Mouse (Mus musculus): ENCODE results near the gene Olfr631. TPM values are rescaled to one million over a fixed set of nuclear protein-coding genes. Genes with fewer than 3 reads are reported as not detected.

Gene Olfr631
- not detected in 2 replicates for polyA plus RNA-seq (2015; fragmentation: Nextera tagmentation; extraction: Ambion mirVana)

DNA sequence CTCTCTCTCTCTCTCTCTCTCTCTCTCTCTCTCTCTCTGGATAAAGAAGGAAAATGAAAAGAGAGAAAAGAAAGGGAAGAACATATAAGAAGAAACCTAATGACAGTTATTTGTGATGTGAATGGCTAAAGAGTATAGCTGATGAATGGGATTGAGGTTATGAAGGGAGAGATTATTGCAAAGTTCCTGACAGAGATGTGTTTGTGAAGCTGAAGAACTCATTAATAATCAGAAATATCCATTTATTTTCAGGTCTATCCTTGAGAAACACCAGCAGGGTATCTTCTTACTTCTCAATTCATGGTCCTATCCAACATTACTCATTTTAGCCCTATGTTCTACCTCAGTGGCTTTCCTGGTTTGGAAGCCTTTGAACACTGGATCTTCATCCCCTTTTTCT is at the start of gene Olfr631:
Gene Olfr631, plus strand, starts transcription at position 301 of the 400 bp plus-strand sequence.

DNA sequence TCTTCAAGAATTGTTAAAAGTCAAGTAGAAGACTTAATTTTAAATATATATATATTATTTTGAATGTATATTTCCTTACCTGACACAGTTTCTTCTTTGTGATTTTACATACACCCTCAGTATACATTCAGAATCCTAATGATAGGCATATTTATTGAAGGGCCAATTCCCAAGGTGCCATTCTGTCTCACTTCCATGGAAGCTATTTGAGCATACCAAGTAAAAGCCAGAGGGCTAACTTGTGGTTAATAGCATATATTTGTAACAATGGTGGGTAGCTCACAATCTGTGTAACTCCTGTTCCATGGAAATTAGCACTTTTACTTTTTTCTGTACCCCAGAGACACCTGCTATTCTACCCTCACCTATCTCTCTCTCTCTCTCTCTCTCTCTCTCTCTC is 42.5 kb upstream of the Olfr631 start, which contains the start of gene Olfr66:
Gene Olfr66, minus strand, starts transcription at position 101 of the 400 bp plus-strand sequence.

DNA sequence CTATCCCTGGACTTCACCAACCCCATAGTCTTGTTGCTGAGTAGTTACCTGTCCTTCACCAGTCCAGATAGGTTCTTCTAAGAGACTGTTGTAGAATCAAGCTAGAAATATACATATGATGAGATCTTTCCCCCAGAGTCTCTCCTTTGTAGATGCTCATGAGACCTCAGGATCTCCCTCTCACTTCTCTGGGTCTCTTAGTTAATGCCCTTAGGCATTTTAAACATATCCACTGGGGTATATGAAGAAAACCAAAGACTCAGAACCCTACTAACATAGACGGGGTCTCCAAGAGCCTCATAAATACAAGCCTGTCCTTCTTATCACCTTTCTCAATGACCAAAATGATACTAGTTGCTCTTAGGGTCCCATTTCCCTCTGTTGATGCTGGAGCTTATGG is 34.2 kb upstream of the Olfr631 start, which contains the start of gene Olfr64:
Gene Olfr64, minus strand, starts transcription at position 101 of the 400 bp plus-strand sequence.

DNA sequence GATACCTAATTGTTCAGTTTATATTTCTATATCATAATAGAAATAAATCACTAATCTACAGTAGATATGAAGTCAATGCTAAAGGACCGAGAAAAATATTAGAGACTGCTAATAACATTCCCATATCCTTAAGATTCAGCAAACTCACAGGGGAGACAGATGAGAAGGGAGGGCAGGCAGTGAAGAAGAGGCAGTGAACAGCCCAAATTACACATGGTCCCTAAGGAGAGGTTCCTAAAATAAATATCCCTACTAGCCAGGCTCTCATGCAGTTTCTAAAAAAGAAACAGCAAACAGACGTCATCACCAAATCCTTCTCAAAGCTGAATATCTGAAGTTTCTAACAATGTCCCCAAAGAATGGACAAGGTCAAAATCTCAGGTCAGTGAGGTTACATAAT is 25.4 kb upstream of the Olfr631 start, which contains the start of gene Olfr65:
Gene Olfr65, plus strand, starts transcription at position 301 of the 400 bp plus-strand sequence.

DNA sequence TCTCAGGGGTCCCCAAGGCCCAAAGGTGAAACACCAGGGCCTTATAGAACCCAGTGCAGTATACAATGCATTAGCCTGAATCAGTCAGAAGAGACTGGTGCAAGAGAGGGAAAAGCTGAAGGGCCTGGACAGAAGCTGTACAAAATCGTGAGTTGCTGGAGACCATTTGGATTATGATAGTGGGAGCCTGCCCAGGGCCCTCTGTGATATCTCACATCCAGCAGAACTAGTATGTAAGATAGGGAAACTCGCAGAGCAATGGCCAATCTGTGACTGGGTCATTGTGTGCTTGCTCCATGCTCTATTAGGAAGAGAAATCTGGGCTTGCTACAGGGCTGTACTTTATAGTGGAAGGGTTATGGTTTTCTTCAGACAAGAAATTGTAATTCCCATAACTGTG is 5.6 kb downstream of the Olfr631 start, which contains the start of gene Olfr632:
Gene Olfr632, plus strand, starts transcription at position 84 of the 400 bp plus-strand sequence.

DNA sequence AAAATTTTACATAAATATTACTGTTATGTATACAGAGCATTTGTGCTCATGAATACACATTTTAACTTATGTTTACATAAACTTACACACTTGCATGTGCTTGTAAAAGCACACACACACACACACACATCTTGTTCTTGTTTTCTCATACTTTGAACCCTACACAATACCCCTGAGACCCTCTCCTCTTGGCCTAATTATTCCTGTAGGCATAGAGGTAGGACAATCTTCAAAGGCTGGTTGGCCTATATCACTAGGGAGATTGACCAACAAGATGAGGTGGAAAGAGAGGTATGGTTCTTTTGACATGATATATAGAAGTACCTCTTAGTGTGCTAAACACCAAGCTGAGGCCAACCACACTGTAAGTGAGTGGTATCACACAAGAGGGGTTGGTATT is 15.5 kb downstream of the Olfr631 start, which contains the start of gene Olfr633:
Gene Olfr633, plus strand, starts transcription at position 301 of the 400 bp plus-strand sequence.

DNA sequence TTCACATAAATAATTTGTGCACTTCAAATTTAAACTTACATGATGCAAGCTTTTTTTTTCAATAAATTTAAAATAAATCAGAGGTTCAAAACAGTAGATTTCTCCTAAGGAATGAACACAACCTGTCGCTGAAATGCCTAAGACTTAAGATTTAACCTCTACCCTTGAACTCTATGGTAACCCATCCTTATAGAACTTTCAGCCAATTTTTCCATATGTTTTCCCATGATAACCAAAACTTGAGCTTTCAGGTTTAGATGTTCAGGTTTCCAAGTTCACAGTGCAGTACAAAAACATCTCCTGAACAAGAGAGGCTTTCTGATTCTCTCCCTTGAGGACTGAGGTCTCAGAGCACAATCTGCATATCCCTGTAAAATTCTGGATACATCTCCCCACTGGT is 42.2 kb downstream of the Olfr631 start, which contains the start of gene Olfr635:
Gene Olfr635, plus strand, starts transcription at position 301 of the 400 bp plus-strand sequence.

Other genes with a start within 250 kb of the Olfr631 start
- not detected in 2 replicates for gene Olfr625-ps1, start 246.1 kb upstream of the Olfr631 start, polyA plus RNA-seq (2015; fragmentation: Nextera tagmentation; extraction: Ambion mirVana)
- not detected in 2 replicates for gene Olfr243, start 214.2 kb upstream of the Olfr631 start, polyA plus RNA-seq (2015; fragmentation: Nextera tagmentation; extraction: Ambion mirVana)
- gene Olfr628, start 198.5 kb upstream of the Olfr631 start, polyA plus RNA-seq (2015; fragmentation: Nextera tagmentation; extraction: Ambion mirVana) = not detected in 2 replicates
- not detected in 2 replicates for gene Olfr629, start 183.9 kb upstream of the Olfr631 start, polyA plus RNA-seq (2015; fragmentation: Nextera tagmentation; extraction: Ambion mirVana)
- gene Olfr630, start 171.5 kb upstream of the Olfr631 start, polyA plus RNA-seq (2015; fragmentation: Nextera tagmentation; extraction: Ambion mirVana) = not detected in 2 replicates
- gene Olfr69, start 157.2 kb upstream of the Olfr631 start, polyA plus RNA-seq (2015; fragmentation: Nextera tagmentation; extraction: Ambion mirVana) = not detected in 2 replicates
- not detected in 2 replicates for gene Olfr68, start 149.1 kb upstream of the Olfr631 start, polyA plus RNA-seq (2015; fragmentation: Nextera tagmentation; extraction: Ambion mirVana)
- not detected in 2 replicates for gene Olfr67, start 137.0 kb upstream of the Olfr631 start, polyA plus RNA-seq (2015; fragmentation: Nextera tagmentation; extraction: Ambion mirVana)
- gene Hbb-bt, start 114.8 kb upstream of the Olfr631 start, polyA plus RNA-seq (2015; fragmentation: Nextera tagmentation; extraction: Ambion mirVana) = 239 and 288 TPM in 2 replicates
- gene Hbb-bs, start 100.7 kb upstream of the Olfr631 start, polyA plus RNA-seq (2015; fragmentation: Nextera tagmentation; extraction: Ambion mirVana) = 1,091 and 1,331 TPM in 2 replicates
- gene Hbb-bh2, start 88.3 kb upstream of the Olfr631 start, polyA plus RNA-seq (2015; fragmentation: Nextera tagmentation; extraction: Ambion mirVana) = not detected in 2 replicates
- gene Hbb-bh1, start 85.7 kb upstream of the Olfr631 start, polyA plus RNA-seq (2015; fragmentation: Nextera tagmentation; extraction: Ambion mirVana) = not detected in 2 replicates
- gene Hbb-y, start 75.6 kb upstream of the Olfr631 start, polyA plus RNA-seq (2015; fragmentation: Nextera tagmentation; extraction: Ambion mirVana) = 0.77 TPM in 1 of 2 replicates, not detected in the other
- gene Olfr66, start 42.6 kb upstream of the Olfr631 start, polyA plus RNA-seq (2015; fragmentation: Nextera tagmentation; extraction: Ambion mirVana) = not detected in 2 replicates
- not detected in 2 replicates for gene Olfr64, start 34.3 kb upstream of the Olfr631 start, polyA plus RNA-seq (2015; fragmentation: Nextera tagmentation; extraction: Ambion mirVana)
- gene Olfr65, start 25.3 kb upstream of the Olfr631 start, polyA plus RNA-seq (2015; fragmentation: Nextera tagmentation; extraction: Ambion mirVana) = not detected in 2 replicates
- not detected in 2 replicates for gene Olfr632, start 5.5 kb downstream of the Olfr631 start, polyA plus RNA-seq (2015; fragmentation: Nextera tagmentation; extraction: Ambion mirVana)
- not detected in 2 replicates for gene Olfr633, start 15.6 kb downstream of the Olfr631 start, polyA plus RNA-seq (2015; fragmentation: Nextera tagmentation; extraction: Ambion mirVana)
- not detected in 2 replicates for gene Olfr635, start 42.3 kb downstream of the Olfr631 start, polyA plus RNA-seq (2015; fragmentation: Nextera tagmentation; extraction: Ambion mirVana)
- not detected in 2 replicates for gene Olfr638, start 69.9 kb downstream of the Olfr631 start, polyA plus RNA-seq (2015; fragmentation: Nextera tagmentation; extraction: Ambion mirVana)
- gene Olfr639, start 88.5 kb downstream of the Olfr631 start, polyA plus RNA-seq (2015; fragmentation: Nextera tagmentation; extraction: Ambion mirVana) = 0.04 TPM in 1 of 2 replicates, not detected in the other
- not detected in 2 replicates for gene Olfr640, start 96.7 kb downstream of the Olfr631 start, polyA plus RNA-seq (2015; fragmentation: Nextera tagmentation; extraction: Ambion mirVana)
- gene Olfr641, start 106.6 kb downstream of the Olfr631 start, polyA plus RNA-seq (2015; fragmentation: Nextera tagmentation; extraction: Ambion mirVana) = not detected in 2 replicates
- not detected in 2 replicates for gene Olfr642, start 123.8 kb downstream of the Olfr631 start, polyA plus RNA-seq (2015; fragmentation: Nextera tagmentation; extraction: Ambion mirVana)
- gene 4930516K23Rik, start 132.6 kb downstream of the Olfr631 start, polyA plus RNA-seq (2015; fragmentation: Nextera tagmentation; extraction: Ambion mirVana) = not detected in 2 replicates
- not detected in 2 replicates for gene Olfr644, start 143.0 kb downstream of the Olfr631 start, polyA plus RNA-seq (2015; fragmentation: Nextera tagmentation; extraction: Ambion mirVana)
- gene Olfr645, start 156.6 kb downstream of the Olfr631 start, polyA plus RNA-seq (2015; fragmentation: Nextera tagmentation; extraction: Ambion mirVana) = not detected in 2 replicates
- not detected in 2 replicates for gene Olfr646, start 176.0 kb downstream of the Olfr631 start, polyA plus RNA-seq (2015; fragmentation: Nextera tagmentation; extraction: Ambion mirVana)
- gene Ubqln5, start 201.0 kb downstream of the Olfr631 start, polyA plus RNA-seq (2015; fragmentation: Nextera tagmentation; extraction: Ambion mirVana) = not detected in 2 replicates
- gene Olfr643, start 208.6 kb downstream of the Olfr631 start, polyA plus RNA-seq (2015; fragmentation: Nextera tagmentation; extraction: Ambion mirVana) = not detected in 2 replicates
- not detected in 2 replicates for gene Ubqln3, start 214.5 kb downstream of the Olfr631 start, polyA plus RNA-seq (2015; fragmentation: Nextera tagmentation; extraction: Ambion mirVana)
- not detected in 2 replicates for gene Ubqlnl, start 221.7 kb downstream of the Olfr631 start, polyA plus RNA-seq (2015; fragmentation: Nextera tagmentation; extraction: Ambion mirVana)
- gene Olfm5, start 236.0 kb downstream of the Olfr631 start, polyA plus RNA-seq (2015; fragmentation: Nextera tagmentation; extraction: Ambion mirVana) = not detected in 2 replicates

Measured in neural tube, postnatal 0 days (tissue).